Mouse (Mus musculus) neural tube, embryonic 12.5 days (tissue): Measurements from ENCODE around the gene Ell. TPM values are rescaled to one million over a fixed set of nuclear protein-coding genes. Genes with fewer than 3 reads are reported as not detected.
"Not testable (repeated sequence)": the region's sequence is repeated elsewhere in the genome, so short reads cannot be mapped to it uniquely, and the experiment has no call there.

Source experiments
- ATAC-seq: fragments of 200-750 bp; cut with Nextera tagmentation; 2 replicates; pipeline ENCODE4 v1.8.0; 2017; ENCODE audit warnings: low read depth, mild to moderate bottlenecking, moderate TSS enrichment, moderate library complexity; ENCODE audit not compliant: low FRiP score
- H3K27ac ChIP-seq: fragments of 300-500 bp; sonication (generic); 2 replicates; pipeline ENCODE4 v1.5.1; 2016
- H3K27me3 ChIP-seq: fragments of 300-500 bp; sonication (generic); replicated peaks from 2 replicates; pipeline ENCODE4 v1.6.1; 2016; ENCODE audit warnings: mild to moderate bottlenecking
- H3K36me3 ChIP-seq: fragments of 300-500 bp; sonication (generic); 2 replicates; pipeline ENCODE4 v1.6.1; 2016; ENCODE audit warnings: mild to moderate bottlenecking
- H3K4me1 ChIP-seq: fragments of 300-500 bp; sonication (generic); 2 replicates; pipeline ENCODE4 v1.6.1; 2016
- H3K4me2 ChIP-seq: fragments of 300-500 bp; sonication (generic); replicated peaks from 2 replicates; pipeline ENCODE4 v1.6.1; 2016; ENCODE audit warnings: mild to moderate bottlenecking
- H3K4me3 ChIP-seq: fragments of 300-500 bp; sonication (generic); 2 replicates; pipeline ENCODE4 v1.5.1; 2016
- H3K9ac ChIP-seq: fragments of 300-500 bp; sonication (generic); 2 replicates; pipeline ENCODE4 v1.6.1; 2016; ENCODE audit warnings: mild to moderate bottlenecking
- H3K9me3 ChIP-seq: fragments of 300-500 bp; sonication (generic); 2 replicates; pipeline ENCODE4 v1.6.1; 2016; ENCODE audit warnings: mild to moderate bottlenecking
- WGBS: fragments of 180-500 bp; shearing (Covaris S2); methylation state at CpG from one replicate; pipeline ENCODE4 v1.1.7; 2016; 5-methylcytosine and 5-hydroxymethylcytosine counted together
- polyA plus RNA-seq: library from polyadenylated mRNA; unstranded; fragments of >200 nt; fragmentation: Nextera tagmentation; extraction: Ambion mirVana; gene quantifications from 2 replicates; pipeline ENCODE4 v1.2.1, GENCODE M21; 2016

The Ell gene
- polyA plus RNA-seq, 1 experiment from 2014 or later = 19.5 TPM

GRCm38 (mm10) chr8:70584606-70585257, 45.5 kb downstream of the Ell start:
- Histone ChIP-seq H3K4me3 (no peak overlapping the region), H3K36me3 (peaks cover 85% of the 10 kb centered on the region), H3K27me3 (no peaks in the 10 kb centered on the region), H3K4me1 (no peaks in the 10 kb centered on the region), H3K9ac (no peak overlapping the region), H3K4me2 (no peak overlapping the region), H3K27ac (no peak overlapping the region), H3K9me3 (no peaks in the 10 kb centered on the region)
- peak; percentile 25 for ATAC-seq
- WGBS = 88% methylated on average over 9 of the region's 9 CpGs

- no peaks in the 10 kb centered on the region for H3K9me3 ChIP-seq
- no peaks in the 10 kb centered on the region for H3K27me3 ChIP-seq
- no peak overlapping the region for H3K4me3 ChIP-seq
- peak; percentile 60; the same call in 1 of the 2 replicates for ATAC-seq
- H3K27ac ChIP-seq = no peak overlapping the region
- H3K36me3 ChIP-seq = peaks cover 86% of the 10 kb centered on the region
- H3K4me1 ChIP-seq = no peaks in the 10 kb centered on the region
- no peak overlapping the region for H3K4me2 ChIP-seq
- 41% methylated on average over 7 of the region's 7 CpGs for WGBS
- H3K9ac ChIP-seq = no peak overlapping the region
Measured at GRCm38 (mm10) chr8:70585258-70585652, 46.0 kb downstream of the Ell start.

DNA sequence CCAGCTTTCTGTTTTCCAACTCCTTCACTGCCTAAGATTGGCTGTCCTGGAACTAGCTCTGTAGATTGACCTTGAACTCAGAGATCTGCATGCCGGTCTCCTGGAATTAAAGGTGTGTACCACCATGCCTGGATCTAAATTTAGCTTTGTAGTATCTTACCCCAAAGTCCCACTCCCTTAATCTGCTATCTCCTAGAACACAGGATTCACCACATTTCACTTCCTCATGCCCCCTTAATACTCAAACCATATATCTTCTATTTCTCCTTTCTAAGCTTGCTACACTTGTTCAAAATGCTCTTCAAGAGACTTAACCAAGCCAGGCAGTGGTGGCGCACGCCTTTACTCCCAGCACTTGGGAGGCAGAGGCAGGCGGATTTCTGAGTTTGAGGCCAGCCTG, 48.7 kb downstream of the Ell start:
- H3K4me2 ChIP-seq, H3K4me3 ChIP-seq, H3K27ac ChIP-seq, ATAC-seq, H3K9me3 ChIP-seq, H3K9ac ChIP-seq, H3K27me3 ChIP-seq, H3K4me1 ChIP-seq: not testable (repeated sequence)
- WGBS = 94% methylated on average over 4 of the region's 4 CpGs
- peaks cover 81% of the 10 kb centered on the region for H3K36me3 ChIP-seq

DNA sequence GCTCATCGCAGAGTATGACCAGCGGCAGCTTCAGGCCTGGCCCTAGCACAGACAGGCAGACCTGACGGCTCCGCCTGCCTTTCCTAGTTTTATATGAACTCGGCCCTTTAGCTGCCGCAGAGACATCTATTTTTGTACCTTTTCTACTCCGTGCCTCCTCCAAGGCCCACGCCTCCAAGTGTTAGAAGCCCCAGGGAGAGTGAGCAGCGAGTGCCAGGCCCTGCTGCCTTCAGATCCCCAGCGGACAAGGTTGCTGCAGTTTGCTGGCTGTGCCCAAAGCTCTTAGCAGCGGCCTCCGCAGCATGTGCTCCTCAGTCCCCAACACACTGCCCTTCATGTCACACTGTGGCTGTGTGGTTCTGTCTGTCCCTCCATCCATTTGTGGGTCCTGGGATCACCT, 52.3 kb downstream of the Ell start:
- Histone ChIP-seq H3K4me3 (no peak overlapping the region), H3K9ac (no peak overlapping the region), H3K4me2 (no peak overlapping the region), H3K27me3 (peaks cover 7% of the 10 kb centered on the region), H3K9me3 (no peaks in the 10 kb centered on the region), H3K27ac (no peak overlapping the region), H3K36me3 (peaks cover 49% of the 10 kb centered on the region), H3K4me1 (peaks cover 34% of the 10 kb centered on the region)
- no peak for ATAC-seq
- WGBS = 90% methylated on average over 12 of the region's 12 CpGs

GRCm38 (mm10) chr8:70593173-70593572, 53.9 kb downstream of the Ell start:
- Histone ChIP-seq H3K36me3 (peaks cover 39% of the 10 kb centered on the region), H3K4me2 (peak overlapping the region; percentile 99)

DNA sequence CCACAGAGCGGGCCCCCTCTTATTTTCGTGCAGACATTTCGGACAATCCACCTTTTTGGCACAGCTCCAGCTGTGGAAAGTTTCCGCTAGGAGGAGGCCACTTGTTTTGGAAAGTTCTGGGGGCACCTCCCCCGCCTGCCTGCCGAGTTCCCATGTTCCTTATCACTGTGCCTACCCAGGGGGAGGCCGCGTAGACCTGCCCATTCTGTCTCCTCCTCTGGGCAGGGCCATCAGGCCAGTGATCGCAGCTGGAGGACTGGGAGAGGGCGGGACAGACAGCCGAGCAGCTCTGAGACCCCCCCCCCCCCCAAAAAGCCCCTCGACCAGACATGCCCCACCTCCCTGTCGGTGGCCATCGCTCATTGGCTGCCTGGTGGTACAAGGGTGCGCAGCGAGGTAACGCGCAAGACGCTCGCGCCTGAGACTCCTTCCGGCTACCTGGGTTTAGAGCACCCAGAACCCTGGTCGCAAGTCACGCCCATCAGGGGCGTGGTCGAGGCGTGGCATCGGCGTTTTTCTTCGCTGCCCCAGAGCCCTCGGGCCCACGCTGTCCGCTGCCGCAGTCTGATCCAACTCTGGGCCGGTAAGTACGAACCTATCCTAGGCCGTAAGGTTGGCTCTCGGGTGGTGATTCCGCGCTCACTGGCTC, 54.8 kb downstream of the Ell start, which contains the start of gene Isyna1:
Isyna1 (plus strand) TSS at position 413 of the 649 bp plus-strand sequence.
- H3K27ac ChIP-seq = peak within 1 kb of the TSS; percentile 34
- H3K9me3 ChIP-seq = no peaks in the 10 kb centered on the region
- peaks cover 56% of the 10 kb centered on the region for H3K4me1 ChIP-seq
- peaks cover 34% of the 10 kb centered on the region for H3K36me3 ChIP-seq
- 1% methylated on average over 40 of the region's 40 CpGs for WGBS
- peak within 1 kb of the TSS; percentile 54 for H3K4me3 ChIP-seq
- H3K27me3 ChIP-seq = peaks cover 7% of the 10 kb centered on the region
- ATAC-seq = peak; percentile 69
- H3K9ac ChIP-seq = peak within 1 kb of the TSS; percentile 69
- H3K4me2 ChIP-seq = peak within 1 kb of the TSS; percentile 99

More at GRCm38 (mm10) chr8:70593173-70593572, 53.9 kb downstream of the Ell start:
- Histone ChIP-seq H3K9me3 (no peaks in the 10 kb centered on the region), H3K4me3 (no peak overlapping the region), H3K4me1 (peaks cover 48% of the 10 kb centered on the region), H3K27me3 (peaks cover 7% of the 10 kb centered on the region), H3K9ac (0 out of 2 replicates have a peak overlapping the region, but pooled peaks have one; percentile 69), H3K27ac (no peak overlapping the region)
- 49% methylated on average over 8 of the region's 8 CpGs for WGBS
- no peak for ATAC-seq

DNA sequence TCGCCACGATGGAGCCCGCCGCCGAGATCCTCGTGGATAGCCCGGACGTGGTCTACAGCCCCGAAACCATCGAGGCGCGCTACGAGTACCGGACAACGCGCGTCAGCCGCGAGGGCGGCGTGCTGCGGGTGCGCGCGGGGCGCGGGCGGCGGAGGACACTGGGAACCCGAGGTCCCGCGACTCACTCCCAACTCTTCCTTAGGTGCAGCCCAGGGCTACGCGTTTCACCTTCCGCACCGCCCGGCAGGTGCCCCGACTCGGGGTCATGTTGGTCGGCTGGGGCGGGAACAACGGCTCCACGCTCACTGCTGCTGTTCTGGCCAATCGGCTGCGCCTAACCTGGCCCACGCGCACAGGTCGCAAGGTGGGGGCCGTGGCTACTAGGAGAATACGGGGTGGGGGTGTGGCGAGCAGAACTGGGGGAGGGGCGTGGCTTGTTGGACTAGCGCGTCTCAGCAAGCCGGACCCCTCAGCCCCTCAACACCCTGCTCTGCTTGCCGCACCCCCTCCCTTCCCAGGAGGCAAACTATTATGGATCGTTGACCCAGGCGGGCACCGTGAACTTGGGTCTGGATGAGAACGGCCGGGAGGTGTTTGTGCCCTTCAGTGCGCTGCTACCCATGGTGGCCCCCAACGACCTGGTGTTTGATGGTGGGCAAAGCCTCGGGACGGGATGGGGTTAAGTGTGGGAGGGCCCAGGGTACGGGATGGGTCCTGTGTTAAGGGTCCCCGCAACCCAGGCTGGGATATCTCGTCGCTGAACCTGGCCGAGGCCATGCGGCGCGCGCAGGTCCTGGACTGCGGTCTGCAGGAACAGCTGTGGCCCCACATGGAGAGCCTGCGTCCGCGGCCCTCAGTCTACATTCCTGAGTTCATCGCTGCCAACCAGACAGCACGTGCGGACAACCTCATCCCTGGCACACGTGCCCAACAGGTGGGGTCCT, 55.6 kb downstream of the Ell start:
- Histone ChIP-seq H3K4me1 (peaks cover 63% of the 10 kb centered on the region), H3K27me3 (peaks cover 7% of the 10 kb centered on the region), H3K4me2 (peak overlapping the region; percentile 99), H3K9me3 (no peaks in the 10 kb centered on the region), H3K9ac (peak overlapping the region; percentile 69), H3K27ac (peak overlapping the region; percentile 34), H3K4me3 (peak overlapping the region; percentile 54), H3K36me3 (peaks cover 27% of the 10 kb centered on the region)
- ATAC-seq = peak; percentile 28
- 10% methylated on average over 82 of the region's 82 CpGs for WGBS

DNA sequence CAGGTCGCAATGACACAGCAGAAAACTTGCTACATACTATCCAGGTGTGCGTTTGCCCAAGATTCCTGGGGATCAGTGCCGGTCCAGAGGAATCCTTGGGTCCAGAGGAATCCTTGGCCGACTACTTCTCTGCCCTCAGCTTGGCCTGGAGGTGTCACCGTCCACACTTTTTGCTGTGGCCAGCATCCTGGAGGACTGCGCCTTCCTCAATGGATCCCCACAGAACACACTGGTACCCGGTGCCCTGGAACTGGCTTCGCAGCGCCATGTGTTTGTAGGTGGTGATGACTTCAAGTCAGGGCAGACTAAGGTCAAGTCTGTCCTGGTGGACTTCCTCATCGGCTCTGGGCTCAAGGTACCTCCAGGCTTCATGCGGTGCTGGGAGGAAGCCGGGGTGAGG, 56.6 kb downstream of the Ell start:
- 96% methylated on average over 12 of the region's 12 CpGs for WGBS
- peaks cover 7% of the 10 kb centered on the region for H3K27me3 ChIP-seq
- no peak overlapping the region for H3K9ac ChIP-seq
- peak overlapping the region; percentile 99 for H3K4me2 ChIP-seq
- H3K27ac ChIP-seq = no peak overlapping the region
- no peaks in the 10 kb centered on the region for H3K9me3 ChIP-seq
- no peak overlapping the region for H3K4me3 ChIP-seq
- ATAC-seq = no peak
- H3K36me3 ChIP-seq = peaks cover 19% of the 10 kb centered on the region
- H3K4me1 ChIP-seq = peaks cover 72% of the 10 kb centered on the region

DNA sequence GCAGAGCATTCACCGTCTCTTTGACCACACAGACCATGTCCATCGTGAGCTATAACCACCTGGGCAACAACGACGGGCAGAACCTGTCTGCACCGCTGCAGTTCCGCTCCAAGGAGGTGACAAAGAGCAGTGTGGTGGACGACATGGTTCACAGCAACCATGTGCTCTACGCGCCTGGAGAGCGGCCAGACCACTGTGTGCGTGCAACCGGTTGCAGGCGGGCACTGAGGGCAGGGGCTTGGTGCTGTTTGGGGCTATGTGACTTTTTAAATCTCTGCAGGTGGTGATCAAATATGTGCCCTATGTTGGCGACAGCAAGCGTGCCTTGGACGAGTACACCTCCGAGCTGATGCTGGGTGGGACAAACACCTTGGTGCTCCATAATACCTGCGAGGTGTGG, 57.0 kb downstream of the Ell start:
- H3K9ac ChIP-seq = no peak overlapping the region
- H3K27ac ChIP-seq = no peak overlapping the region
- H3K4me2 ChIP-seq = 0 out of 2 replicates have a peak overlapping the region, but pooled peaks have one; percentile 99
- no peak for ATAC-seq
- no peaks in the 10 kb centered on the region for H3K9me3 ChIP-seq
- peaks cover 76% of the 10 kb centered on the region for H3K4me1 ChIP-seq
- 93% methylated on average over 18 of the region's 18 CpGs for WGBS
- H3K27me3 ChIP-seq = peaks cover 7% of the 10 kb centered on the region
- peaks cover 17% of the 10 kb centered on the region for H3K36me3 ChIP-seq
- H3K4me3 ChIP-seq = no peak overlapping the region

DNA sequence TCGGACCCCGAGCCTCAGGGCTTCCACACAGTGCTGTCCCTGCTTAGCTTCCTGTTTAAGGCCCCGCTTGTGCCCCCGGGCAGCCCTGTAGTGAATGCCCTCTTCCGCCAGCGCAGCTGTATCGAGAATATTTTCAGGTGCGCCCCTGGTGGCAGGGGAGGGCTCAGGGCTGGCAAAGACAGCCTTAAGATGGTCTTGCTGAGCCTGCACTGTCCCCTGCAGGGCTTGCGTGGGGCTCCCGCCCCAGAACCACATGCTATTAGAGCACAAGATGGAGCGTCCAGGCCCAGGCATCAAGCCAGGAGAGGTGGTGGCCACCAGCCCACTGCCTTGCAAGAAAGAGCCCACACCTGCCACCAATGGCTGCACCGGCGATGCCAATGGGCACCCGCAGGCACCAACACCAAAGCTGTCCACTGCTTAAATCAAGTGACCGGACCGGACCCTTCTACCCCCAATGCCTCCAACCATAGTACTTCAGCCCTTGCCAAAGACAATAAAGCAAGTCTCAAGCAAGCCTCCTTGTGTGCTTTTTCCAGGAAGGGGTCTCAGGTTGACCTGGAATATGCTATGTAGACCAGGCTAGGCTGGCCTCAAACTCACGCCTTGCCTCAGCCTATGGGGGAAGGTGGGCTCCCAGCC, 57.6 kb downstream of the Ell start:
- peaks cover 82% of the 10 kb centered on the region for H3K4me1 ChIP-seq
- 88% methylated on average over 17 of the region's 17 CpGs for WGBS
- no peak overlapping the region for H3K9ac ChIP-seq
- H3K27me3 ChIP-seq = peaks cover 7% of the 10 kb centered on the region
- peak overlapping the region; percentile 92 for H3K4me2 ChIP-seq
- no peaks in the 10 kb centered on the region for H3K9me3 ChIP-seq
- H3K4me3 ChIP-seq = no peak overlapping the region
- H3K36me3 ChIP-seq = peaks cover 12% of the 10 kb centered on the region
- no peak overlapping the region for H3K27ac ChIP-seq
- ATAC-seq = no peak

DNA sequence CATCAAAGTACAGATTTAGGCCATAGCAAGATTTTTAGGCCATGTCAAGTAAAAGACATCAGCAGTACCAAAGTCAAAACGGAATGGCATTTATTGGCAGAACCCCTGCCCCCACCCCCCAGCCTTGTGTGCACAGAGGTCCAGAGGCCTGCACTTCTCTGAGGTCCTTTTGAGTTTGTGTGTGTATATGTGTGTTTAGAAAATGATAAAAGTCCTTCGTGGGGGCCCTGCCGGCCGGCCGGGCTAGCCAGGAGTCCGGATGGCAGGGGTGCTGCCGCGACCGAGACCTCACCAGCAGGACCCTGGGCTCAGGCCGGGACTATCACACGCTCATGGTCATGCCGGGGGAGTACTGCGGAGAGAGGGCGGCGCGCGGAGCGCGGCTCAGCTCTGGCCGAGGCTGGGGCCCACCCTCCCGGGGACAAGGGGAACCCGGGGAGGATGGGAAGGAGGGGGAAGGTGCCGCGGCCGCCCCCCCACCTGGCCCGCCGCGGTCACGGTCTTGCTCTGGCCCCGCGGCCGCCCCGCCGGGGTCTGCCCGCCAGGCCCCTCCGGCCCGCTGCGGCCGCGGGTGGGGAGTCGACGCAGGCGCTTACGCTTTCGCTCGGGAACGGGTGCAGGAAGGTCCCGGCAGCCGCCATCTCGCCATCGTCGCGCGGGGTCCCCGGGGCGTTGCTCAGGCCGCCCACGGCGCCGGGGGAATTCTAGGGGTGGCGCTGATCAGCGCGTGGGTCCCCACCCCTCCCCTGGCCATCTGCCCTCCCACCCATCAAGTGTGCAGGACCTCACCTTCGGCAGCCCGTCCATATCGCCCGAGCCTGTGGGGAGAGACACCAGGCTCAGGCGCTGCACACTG, 58.4 kb downstream of the Ell start:
- Histone ChIP-seq H3K27me3 (peaks cover 7% of the 10 kb centered on the region), H3K9ac (peak overlapping the region; percentile 79), H3K27ac (no peak overlapping the region), H3K9me3 (no peaks in the 10 kb centered on the region), H3K36me3 (peaks cover 14% of the 10 kb centered on the region), H3K4me2 (peak overlapping the region; percentile 92), H3K4me1 (peaks cover 89% of the 10 kb centered on the region), H3K4me3 (peak overlapping the region; percentile 43)
- WGBS = 5% methylated on average over 67 of the region's 68 CpGs
- ATAC-seq = no peak
